Mouse (Mus musculus) left cerebral cortex, postnatal 10 days (tissue): ENCODE data around the gene Ccdc71. TPM values are rescaled to one million over a fixed set of nuclear protein-coding genes. Genes with fewer than 3 reads are reported as not detected.

Experiments
- total RNA-seq, 2 experiments: library from RNA; stranded (reverse); gene quantifications; 2 replicates each; pipeline ENCODE4 v1.2.3; 2021

The Ccdc71 gene
- total RNA-seq, 2 experiments from 2014 or later: 38.7 to 39.6 TPM

Other genes starting within 250 kb of the Ccdc71 start
- gene Dag1, start 196.6 kb upstream of the Ccdc71 start, total RNA-seq: 100 to 1,000 TPM; 131 to 135 TPM
- 100 to 1,000 TPM; 118 to 122 TPM for gene Nicn1, start 170.1 kb upstream of the Ccdc71 start, total RNA-seq
- 10 to 100 TPM; 22.5 to 23.5 TPM for gene Amt, start 163.7 kb upstream of the Ccdc71 start, total RNA-seq
- 100 to 1,000 TPM; 209 to 216 TPM for gene Rhoa, start 154.4 kb upstream of the Ccdc71 start, total RNA-seq
- gene Tcta, start 154.4 kb upstream of the Ccdc71 start, total RNA-seq: 10 to 100 TPM; 58.0 to 59.3 TPM
- gene Gpx1, start 121.6 kb upstream of the Ccdc71 start, total RNA-seq: 10 to 100 TPM; 91.2 to 92.6 TPM
- gene Usp4, start 112.7 kb upstream of the Ccdc71 start, total RNA-seq: 100 to 1,000 TPM; 122 to 125 TPM
- 1 to 10 TPM; 1.4 to 2.1 TPM for gene 1700102P08Rik, start 67.7 kb upstream of the Ccdc71 start, total RNA-seq
- gene Ccdc36, start 32.0 kb upstream of the Ccdc71 start, total RNA-seq: under 1 TPM; 0.19 to 0.26 TPM
- not detected for gene BC048562, start 24.0 kb upstream of the Ccdc71 start, total RNA-seq
- gene Klhdc8b, start 1.1 kb downstream of the Ccdc71 start, total RNA-seq: 10 to 100 TPM; 32.5 to 35.9 TPM
- gene Lamb2, start 19.2 kb downstream of the Ccdc71 start, total RNA-seq: 10 to 100 TPM; 29.6 to 34.2 TPM
- gene Usp19, start 30.1 kb downstream of the Ccdc71 start, total RNA-seq: 100 to 1,000 TPM; 104 to 114 TPM
- 10 to 100 TPM; 82.9 to 91.8 TPM for gene Qars, start 47.2 kb downstream of the Ccdc71 start, total RNA-seq
- 100 to 1,000 TPM; 125 to 131 TPM for gene Qrich1, start 56.3 kb downstream of the Ccdc71 start, total RNA-seq
- 10 to 100 TPM; 64.3 to 68.3 TPM for gene Impdh2, start 99.8 kb downstream of the Ccdc71 start, total RNA-seq
- 10 to 100 TPM; 53.3 to 57.0 TPM for gene Ndufaf3, start 106.9 kb downstream of the Ccdc71 start, total RNA-seq
- 10 to 100 TPM; 70.9 to 76.1 TPM for gene Dalrd3, start 109.4 kb downstream of the Ccdc71 start, total RNA-seq
- gene Wdr6, start 118.2 kb downstream of the Ccdc71 start, total RNA-seq: 100 to 1,000 TPM; 282 TPM
- 10 to 100 TPM; 47.8 to 52.2 TPM for gene P4htm, start 137.1 kb downstream of the Ccdc71 start, total RNA-seq
- 10 to 100 TPM; 46.7 to 48.8 TPM for gene Arih2, start 188.9 kb downstream of the Ccdc71 start, total RNA-seq
- gene Slc25a20, start 201.6 kb downstream of the Ccdc71 start, total RNA-seq: 10 to 100 TPM; 15.7 to 16.5 TPM
- gene Prkar2a, start 228.8 kb downstream of the Ccdc71 start, total RNA-seq: 10 to 100 TPM; 54.3 to 58.7 TPM